Mouse (Mus musculus) spleen, adult 2 months (tissue): ENCODE measurements at regions not wholly inside any gene's neighbourhood (a gene's known extent, or its start where the extent isn't known, plus 50 kb on each side); places are given as distances from the start of the nearest gene placed in this dataset.

Experiments
- CTCF ChIP-seq: fragments of 200-500 bp; IDR thresholded peaks from 2 replicates; pipeline ENCODE4 v1.5.1; 2011; ENCODE audit warnings: mild to moderate bottlenecking, inconsistent platforms; ENCODE audit not compliant: insufficient read depth, insufficient read length, insufficient replicate concordance; ENCODE audit errors: extremely low read depth
- POLR2A ChIP-seq: fragments of 200-500 bp; IDR thresholded peaks from 2 replicates; pipeline ENCODE4 v1.6.1; 2011; ENCODE audit warnings: low read depth, low read length, inconsistent platforms

- no peak for TF ChIP-seq CTCF
- no peak for TF ChIP-seq POLR2A
These were observed 105.1 kb upstream of the Zwint start for GRCm38 (mm10) chr10:72549564-72549963.
